Mouse (Mus musculus): ENCODE measurements around the gene Pear1. TPM values are rescaled to one million over a fixed set of nuclear protein-coding genes. Genes with fewer than 3 reads are reported as not detected.
A peak's percentile ranks its signal among the peaks of the same experiment; 100 is the strongest.

Pear1 gene
- polyA plus RNA-seq, 1 experiment from 2014 or later, result 32.4 TPM

GRCm38 (mm10) chr3:87763683-87764289 is 60.3 kb downstream of the Pear1 start:
- no peaks in the 10 kb centered on the region for H3K9me3 ChIP-seq
- H3K4me3 ChIP-seq, result peak overlapping the region; percentile 24
- peaks cover 74% of the 10 kb centered on the region for H3K4me1 ChIP-seq
- peak overlapping the region; percentile 38 for H3K9ac ChIP-seq
- peak overlapping the region; percentile 54 for H3K4me2 ChIP-seq
- H3K27ac ChIP-seq, result peak overlapping the region; percentile 96
- ATAC-seq (ENCODE audit: borderline replicate concordance, extremely low read depth, low FRiP score, low TSS enrichment), result peak; percentile 66
- 8% methylated on average over 15 of the region's 15 CpGs for WGBS
- H3K27me3 ChIP-seq, result no peaks in the 10 kb centered on the region
- peaks cover 6% of the 10 kb centered on the region; the same call in 1 of the 2 replicates for H3K36me3 ChIP-seq

DNA sequence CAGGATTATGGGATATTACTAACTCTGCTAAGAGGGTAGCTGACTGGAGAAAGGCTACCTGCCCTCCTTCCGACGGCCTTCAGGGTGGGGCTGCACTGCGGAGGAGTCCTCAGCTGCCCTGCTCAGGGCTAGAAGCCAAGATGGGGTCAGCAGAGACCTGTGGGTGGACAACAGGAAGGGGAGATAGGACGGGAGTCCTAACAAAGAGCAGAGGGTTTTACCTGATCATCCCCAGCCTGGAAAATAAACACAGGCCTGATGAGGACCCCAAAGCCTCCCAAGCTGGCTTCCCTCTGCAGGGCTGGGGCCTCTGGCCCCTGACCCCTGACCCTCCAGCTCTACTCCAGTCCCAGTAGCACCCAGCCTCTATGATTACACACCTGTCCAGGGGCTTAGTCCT is 60.9 kb downstream of the Pear1 start:
- Histone ChIP-seq H3K4me1 (peaks cover 74% of the 10 kb centered on the region), H3K36me3 (peaks cover 6% of the 10 kb centered on the region; the same call in 1 of the 2 replicates), H3K27me3 (no peaks in the 10 kb centered on the region), H3K4me2 (peak overlapping the region; percentile 54), H3K9me3 (no peaks in the 10 kb centered on the region), H3K27ac (peak overlapping the region; percentile 96), H3K9ac (peak overlapping the region; percentile 38), H3K4me3 (peak overlapping the region; percentile 24)
- ATAC-seq (ENCODE audit: borderline replicate concordance, extremely low read depth, low FRiP score, low TSS enrichment), result no peak
- 18% methylated on average over 4 of the region's 4 CpGs for WGBS

DNA sequence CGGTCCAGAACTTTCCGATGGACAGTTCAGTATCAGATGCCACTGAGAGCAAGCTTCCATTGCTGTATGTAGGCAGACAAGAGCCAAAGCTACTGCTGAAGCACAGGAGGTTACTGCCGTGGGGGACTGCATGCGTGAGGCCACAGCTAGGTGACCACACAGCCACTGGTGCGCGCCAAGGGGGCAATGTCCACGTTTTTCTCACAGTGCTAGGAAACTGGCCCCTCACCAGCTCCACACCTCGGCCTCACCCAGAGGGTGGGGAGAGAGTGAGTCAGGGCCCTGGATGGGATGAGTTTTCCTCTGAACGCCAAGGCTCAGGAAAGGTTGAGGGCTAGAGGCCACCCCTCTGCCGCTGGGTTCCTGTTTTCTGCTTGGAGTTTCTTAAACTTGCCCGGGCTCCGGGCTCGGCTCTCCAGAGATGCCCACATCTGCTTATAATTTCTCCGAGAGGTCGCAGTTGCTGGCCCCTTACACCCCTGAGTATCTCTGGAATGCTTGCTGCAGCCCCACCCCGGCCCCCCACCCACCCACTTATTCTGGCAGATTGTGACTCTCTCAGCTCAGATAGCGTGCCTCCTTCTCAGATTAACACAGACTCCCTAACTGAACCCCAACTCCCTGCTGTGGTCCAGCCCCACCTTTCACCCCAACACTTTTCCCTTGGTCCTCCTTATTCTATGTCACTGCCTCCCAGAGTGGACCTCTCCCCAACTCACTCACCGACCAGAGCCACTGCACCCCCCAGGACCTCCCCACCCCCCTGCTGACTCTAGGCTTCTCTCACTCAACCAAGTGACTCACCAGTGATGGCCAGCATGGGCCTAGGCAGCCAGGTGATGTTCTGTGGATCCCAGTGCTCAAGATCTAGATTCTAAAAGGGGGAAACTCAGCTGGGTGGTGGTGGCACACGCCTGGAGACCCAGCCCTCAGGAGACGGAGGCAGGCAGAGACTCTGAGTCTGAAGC is 62.4 kb downstream of the Pear1 start:
- Histone ChIP-seq H3K36me3 (peaks cover 9% of the 10 kb centered on the region; the same call in 1 of the 2 replicates), H3K27me3 (no peaks in the 10 kb centered on the region), H3K27ac (no peak overlapping the region; the same call in 1 of the 2 replicates), H3K9me3 (no peaks in the 10 kb centered on the region), H3K4me2 (no peak overlapping the region), H3K4me1 (peaks cover 60% of the 10 kb centered on the region), H3K9ac (0 out of 2 replicates have a peak overlapping the region, but pooled peaks have one; percentile 4), H3K4me3 (no peak overlapping the region)
- no peak for ATAC-seq (ENCODE audit: borderline replicate concordance, extremely low read depth, low FRiP score, low TSS enrichment)
- WGBS, result 56% methylated on average over 20 of the region's 20 CpGs

DNA sequence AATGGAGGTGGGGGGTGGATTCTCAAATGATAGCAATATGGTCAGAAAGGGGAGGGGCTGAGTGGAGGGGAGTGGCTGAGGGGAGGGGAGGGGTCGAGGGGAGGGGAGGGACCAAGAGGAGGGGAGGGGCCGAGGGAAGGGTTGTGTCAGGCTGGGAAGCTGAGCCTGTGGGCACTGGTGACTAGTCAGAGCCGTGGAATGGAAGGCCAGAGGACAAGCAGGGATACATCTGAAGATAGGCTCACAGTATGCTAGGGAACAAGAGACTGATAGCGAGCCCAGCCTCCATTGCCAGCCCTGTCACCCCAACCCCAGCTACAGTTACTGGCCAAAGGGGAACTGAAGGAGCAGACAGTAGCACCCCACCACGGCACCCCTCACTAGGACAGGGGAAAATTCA is 65.5 kb downstream of the Pear1 start:
- Histone ChIP-seq H3K4me3 (no peak overlapping the region), H3K27ac (no peak overlapping the region), H3K9ac (no peak overlapping the region), H3K9me3 (no peaks in the 10 kb centered on the region), H3K4me1 (peaks cover 36% of the 10 kb centered on the region), H3K36me3 (peaks cover 19% of the 10 kb centered on the region), H3K4me2 (no peak overlapping the region), H3K27me3 (no peaks in the 10 kb centered on the region)
- 42% methylated on average over 4 of the region's 5 CpGs for WGBS
- ATAC-seq (ENCODE audit: borderline replicate concordance, extremely low read depth, low FRiP score, low TSS enrichment), result no peak

GRCm38 (mm10) chr3:87756488-87756887 is 67.6 kb downstream of the Pear1 start:
- H3K9ac ChIP-seq, result no peak overlapping the region
- H3K4me1 ChIP-seq, result peaks cover 16% of the 10 kb centered on the region
- peaks cover 25% of the 10 kb centered on the region for H3K36me3 ChIP-seq
- H3K27me3 ChIP-seq, result no peaks in the 10 kb centered on the region
- no peak overlapping the region for H3K27ac ChIP-seq
- peak overlapping the region; percentile 47 for H3K4me2 ChIP-seq
- ATAC-seq (ENCODE audit: borderline replicate concordance, extremely low read depth, low FRiP score, low TSS enrichment), result no peak
- no peaks in the 10 kb centered on the region for H3K9me3 ChIP-seq
- 57% methylated on average over 20 of the region's 20 CpGs for WGBS
- no peak overlapping the region for H3K4me3 ChIP-seq

GRCm38 (mm10) chr3:87755964-87756363 is 68.1 kb downstream of the Pear1 start:
- 0 out of 2 replicates have a peak overlapping the region, but pooled peaks have one; percentile 16 for H3K9ac ChIP-seq
- peak overlapping the region; percentile 2; the same call in 1 of the 2 replicates for H3K4me3 ChIP-seq
- peaks cover 27% of the 10 kb centered on the region for H3K36me3 ChIP-seq

GRCm38 (mm10) chr3:87753829-87754228 is 70.3 kb downstream of the Pear1 start:
- Histone ChIP-seq H3K27ac (no peak overlapping the region), H3K4me3 (no peak overlapping the region), H3K36me3 (peaks cover 21% of the 10 kb centered on the region), H3K4me2 (no peak overlapping the region), H3K4me1 (peaks cover 7% of the 10 kb centered on the region; the same call in 1 of the 2 replicates), H3K27me3 (no peaks in the 10 kb centered on the region), H3K9me3 (no peaks in the 10 kb centered on the region), H3K9ac (no peak overlapping the region)
- ATAC-seq (ENCODE audit: borderline replicate concordance, extremely low read depth, low FRiP score, low TSS enrichment), result no peak
- 87% methylated on average over 13 of the region's 13 CpGs for WGBS

More at GRCm38 (mm10) chr3:87755964-87756363, 68.1 kb downstream of the Pear1 start:
- Histone ChIP-seq H3K9me3 (no peaks in the 10 kb centered on the region), H3K27me3 (no peaks in the 10 kb centered on the region), H3K4me1 (peaks cover 12% of the 10 kb centered on the region; the same call in 1 of the 2 replicates), H3K27ac (no peak overlapping the region), H3K4me2 (peak overlapping the region; percentile 47)
- ATAC-seq (ENCODE audit: borderline replicate concordance, extremely low read depth, low FRiP score, low TSS enrichment), result peak; percentile 78
- 7% methylated on average over 24 of the region's 24 CpGs for WGBS

- H3K9ac ChIP-seq, result no peak overlapping the region
- H3K4me1 ChIP-seq, result peaks cover 10% of the 10 kb centered on the region
- no peaks in the 10 kb centered on the region for H3K27me3 ChIP-seq
- ATAC-seq (ENCODE audit: borderline replicate concordance, extremely low read depth, low FRiP score, low TSS enrichment), result no peak
- WGBS, result 82% methylated on average over 3 of the region's 3 CpGs
- no peak overlapping the region for H3K27ac ChIP-seq
- H3K9me3 ChIP-seq, result no peaks in the 10 kb centered on the region
- H3K4me2 ChIP-seq, result no peak overlapping the region
- H3K4me3 ChIP-seq, result no peak overlapping the region
- peaks cover 18% of the 10 kb centered on the region for H3K36me3 ChIP-seq
These were observed 71.5 kb downstream of the Pear1 start for GRCm38 (mm10) chr3:87752567-87752966.

DNA sequence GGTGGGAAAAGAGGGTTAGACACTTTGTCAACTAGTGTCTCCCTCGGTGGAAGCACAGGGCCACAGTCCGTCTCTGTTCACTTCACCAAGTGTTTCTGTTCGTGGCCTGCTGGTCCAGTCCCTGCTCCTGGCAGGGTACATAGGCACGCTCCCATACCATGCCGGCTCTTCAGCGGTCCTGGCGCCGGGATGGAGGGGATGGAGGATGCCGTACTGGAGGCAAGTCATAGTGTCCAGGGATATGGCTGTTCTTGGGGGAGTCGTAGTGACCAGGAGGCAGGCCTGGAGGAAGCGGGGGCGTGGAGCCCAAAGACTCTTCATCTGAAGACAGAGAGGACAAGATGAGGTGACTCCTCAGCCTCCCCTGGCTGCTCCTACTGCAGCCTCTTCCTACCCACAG is 74.1 kb downstream of the Pear1 start:
- WGBS, result 84% methylated on average over 12 of the region's 12 CpGs
- Histone ChIP-seq H3K9me3 (no peaks in the 10 kb centered on the region), H3K4me1 (peaks cover 16% of the 10 kb centered on the region), H3K4me3 (no peak overlapping the region), H3K4me2 (no peak overlapping the region), H3K36me3 (peaks cover 18% of the 10 kb centered on the region), H3K9ac (no peak overlapping the region), H3K27ac (no peak overlapping the region), H3K27me3 (no peaks in the 10 kb centered on the region)
- ATAC-seq (ENCODE audit: borderline replicate concordance, extremely low read depth, low FRiP score, low TSS enrichment), result no peak

GRCm38 (mm10) chr3:87749036-87749435 is 75.1 kb downstream of the Pear1 start:
- Histone ChIP-seq H3K27ac (no peak overlapping the region), H3K4me1 (peaks cover 19% of the 10 kb centered on the region), H3K27me3 (no peaks in the 10 kb centered on the region), H3K9me3 (no peaks in the 10 kb centered on the region), H3K36me3 (peaks cover 12% of the 10 kb centered on the region), H3K4me3 (no peak overlapping the region), H3K4me2 (no peak overlapping the region), H3K9ac (no peak overlapping the region)
- 15% methylated on average over 5 of the region's 5 CpGs for WGBS
- no peak; the same call in 1 of the 2 replicates for ATAC-seq (ENCODE audit: borderline replicate concordance, extremely low read depth, low FRiP score, low TSS enrichment)

DNA sequence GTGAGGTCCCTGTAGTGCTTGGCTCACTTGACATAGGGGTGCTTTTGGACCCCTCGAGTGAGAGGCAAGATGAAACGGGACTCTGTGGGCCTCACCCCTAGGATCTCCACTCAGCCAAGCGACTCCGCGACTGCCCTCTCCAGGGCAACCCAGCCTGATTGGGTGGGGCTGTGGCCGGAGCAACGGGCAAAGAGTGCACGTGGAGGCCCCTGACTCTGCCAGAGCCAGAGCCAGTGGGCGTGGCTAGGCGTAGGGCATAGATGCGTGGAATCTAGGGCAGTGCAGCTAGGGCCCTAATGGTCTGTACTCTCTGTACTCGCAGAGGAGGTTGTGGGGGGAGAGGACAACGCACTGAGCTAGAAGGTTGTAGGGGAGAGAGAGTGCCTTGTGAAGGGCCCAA is 75.7 kb downstream of the Pear1 start, which contains the start of gene Lrrc71:
Gene Lrrc71 (minus strand): TSS at position 195 of the 400 bp plus-strand sequence.
- H3K36me3 ChIP-seq, result peaks cover 7% of the 10 kb centered on the region
- WGBS, result 33% methylated on average over 13 of the region's 13 CpGs
- peaks cover 19% of the 10 kb centered on the region for H3K4me1 ChIP-seq
- ATAC-seq (ENCODE audit: borderline replicate concordance, extremely low read depth, low FRiP score, low TSS enrichment), result 0 out of 2 replicates have a peak, but pooled peaks have one; percentile 25
- no peak within 1 kb of the TSS for H3K4me2 ChIP-seq
- H3K27ac ChIP-seq, result no peak within 1 kb of the TSS
- no peak within 1 kb of the TSS for H3K9ac ChIP-seq
- H3K9me3 ChIP-seq, result no peaks in the 10 kb centered on the region
- H3K27me3 ChIP-seq, result no peaks in the 10 kb centered on the region
- H3K4me3 ChIP-seq, result no peak within 1 kb of the TSS

All from lung, embryonic 15.5 days (tissue).